Mouse (Mus musculus): ENCODE results near the gene Rdh5. TPM values are rescaled to one million over a fixed set of nuclear protein-coding genes. Genes with fewer than 3 reads are reported as not detected.

The Rdh5 gene
- polyA plus RNA-seq, 1 experiment from 2014 or later, result 0.92 TPM

DNA sequence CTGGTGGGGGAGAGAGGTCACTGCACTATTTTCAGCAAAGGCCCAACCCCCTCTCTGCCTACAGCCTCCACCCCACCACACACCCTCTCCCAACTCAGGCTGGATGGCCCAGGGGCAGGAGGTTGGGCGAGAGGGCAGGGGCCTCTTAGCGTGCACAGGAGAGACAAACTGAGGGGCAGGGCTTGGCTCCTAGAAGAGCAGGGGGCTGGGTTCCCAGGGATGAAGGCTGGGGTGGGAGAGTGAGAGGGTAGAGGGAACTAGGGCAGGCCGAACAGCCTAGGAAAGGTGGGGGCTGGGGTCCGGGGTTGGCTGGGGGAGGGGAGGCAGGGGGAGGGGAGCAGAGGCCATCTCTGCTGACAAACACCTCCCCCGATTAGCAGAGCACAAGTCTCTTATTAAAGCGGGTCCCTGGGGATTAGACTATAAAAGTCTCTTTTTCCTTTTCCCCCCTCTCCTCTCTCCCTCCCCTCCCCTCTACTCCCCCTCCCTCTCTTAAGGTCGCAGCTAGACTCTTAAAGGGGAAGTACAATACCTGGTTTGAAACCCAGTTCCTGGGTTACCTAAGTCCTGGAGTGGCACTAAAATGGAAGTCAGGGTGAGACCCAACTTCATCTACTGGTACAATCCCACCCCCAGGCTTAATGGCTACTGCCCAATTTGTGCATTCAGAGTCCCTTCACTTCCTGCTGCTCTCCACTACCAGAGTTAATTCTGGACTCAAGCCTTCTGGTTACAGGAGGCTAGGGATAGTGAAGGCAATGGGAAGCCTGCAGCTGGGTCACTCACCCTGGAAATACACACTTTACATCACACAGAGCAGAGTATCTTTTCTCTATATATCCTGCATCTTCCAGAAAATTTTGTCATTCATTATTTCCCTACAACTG, 33.5 kb downstream of the Rdh5 start:
- Histone ChIP-seq H3K79me2 (ENCODE audit: inconsistent target) (no peaks in the 10 kb centered on the region), H3K27ac (no peak overlapping the region), H3K36me3 (ENCODE audit: inconsistent target) (no peaks in the 10 kb centered on the region), H3K4me3 (ENCODE audit: inconsistent target) (no peak overlapping the region)
- WGBS (ENCODE audit: missing documents), result 19% methylated on average over 6 of the region's 7 CpGs

GRCm38 (mm10) chr10:128882067-128882466, 40.6 kb downstream of the Rdh5 start:
- Histone ChIP-seq H3K4me3 (ENCODE audit: inconsistent target) (no peak overlapping the region), H3K27ac (no peak overlapping the region), H3K36me3 (ENCODE audit: inconsistent target) (no peaks in the 10 kb centered on the region), H3K79me2 (ENCODE audit: inconsistent target) (no peaks in the 10 kb centered on the region)
- 96% methylated on average over 5 of the region's 5 CpGs for WGBS (ENCODE audit: missing documents)

DNA sequence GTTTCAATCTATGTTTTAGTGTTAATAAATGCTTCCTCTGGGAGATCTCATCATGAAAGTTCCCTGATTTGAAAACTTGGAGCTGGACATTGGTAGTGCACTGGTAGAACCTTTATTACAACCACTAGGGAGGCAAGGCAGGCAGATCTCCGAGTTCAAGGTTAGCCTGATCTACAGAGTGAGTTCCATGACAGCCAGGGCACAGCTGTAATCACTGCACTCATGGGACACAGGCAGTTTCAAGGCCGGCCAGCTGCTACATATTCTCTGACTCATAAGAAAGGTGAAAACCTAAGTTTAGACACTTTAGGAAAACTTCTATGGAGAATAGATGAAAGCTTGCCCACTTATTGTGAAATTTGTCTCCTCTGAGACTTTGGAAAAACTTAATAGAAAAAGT, 43.9 kb downstream of the Rdh5 start:
- Histone ChIP-seq H3K36me3 (ENCODE audit: inconsistent target) (peaks cover 9% of the 10 kb centered on the region; the same call in 1 of the 2 replicates), H3K4me3 (ENCODE audit: inconsistent target) (no peak overlapping the region), H3K27ac (no peak overlapping the region), H3K79me2 (ENCODE audit: inconsistent target) (no peaks in the 10 kb centered on the region)
- WGBS (ENCODE audit: missing documents), result 89% methylated on average over 2 of the region's 2 CpGs

GRCm38 (mm10) chr10:128878291-128878690, 44.4 kb downstream of the Rdh5 start:
- no peak overlapping the region for H3K4me3 ChIP-seq (ENCODE audit: inconsistent target)
- peaks cover 14% of the 10 kb centered on the region; the same call in 1 of the 2 replicates for H3K36me3 ChIP-seq (ENCODE audit: inconsistent target)
- no peaks in the 10 kb centered on the region for H3K79me2 ChIP-seq (ENCODE audit: inconsistent target)
- no peak overlapping the region for H3K27ac ChIP-seq

GRCm38 (mm10) chr10:128870341-128870740, 52.3 kb downstream of the Rdh5 start:
- H3K27ac ChIP-seq, result no peak overlapping the region
- H3K36me3 ChIP-seq (ENCODE audit: inconsistent target), result peaks cover 31% of the 10 kb centered on the region; the same call in 1 of the 2 replicates
- WGBS (ENCODE audit: missing documents), result 92% methylated on average over 3 of the region's 3 CpGs

DNA sequence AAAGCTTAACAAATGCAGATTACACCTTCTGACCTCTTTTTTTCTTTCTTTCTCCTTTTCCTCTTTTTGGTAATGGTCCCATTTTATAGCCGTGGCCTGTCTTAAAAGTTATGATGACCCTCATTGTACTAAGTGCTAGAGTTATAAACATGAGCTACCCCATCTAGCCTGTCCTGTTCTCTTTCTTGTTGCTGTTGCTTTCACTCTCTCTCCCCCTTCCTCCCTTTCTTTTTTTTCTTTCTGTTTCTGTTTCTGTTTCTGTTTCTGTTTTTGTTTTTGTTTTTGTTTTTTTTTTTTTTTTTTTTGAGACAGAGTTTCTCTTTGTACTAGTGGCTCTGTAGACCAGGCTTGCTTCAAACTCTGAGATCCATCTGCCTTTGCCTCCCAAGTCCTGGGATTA, 56.2 kb downstream of the Rdh5 start:
- Histone ChIP-seq H3K36me3 (ENCODE audit: inconsistent target) (0 out of 2 replicates have a peak, but pooled peaks cover 18% of the 10 kb centered on the region), H3K27ac (no peak overlapping the region), H3K79me2 (ENCODE audit: inconsistent target) (no peaks in the 10 kb centered on the region), H3K4me3 (ENCODE audit: inconsistent target) (no peak overlapping the region)
- 100% methylated on average over 1 of the region's 1 CpGs for WGBS (ENCODE audit: missing documents)

More at GRCm38 (mm10) chr10:128870341-128870740, 52.3 kb downstream of the Rdh5 start:
- Histone ChIP-seq H3K79me2 (ENCODE audit: inconsistent target) (no peaks in the 10 kb centered on the region), H3K4me3 (ENCODE audit: inconsistent target) (no peak overlapping the region)

DNA sequence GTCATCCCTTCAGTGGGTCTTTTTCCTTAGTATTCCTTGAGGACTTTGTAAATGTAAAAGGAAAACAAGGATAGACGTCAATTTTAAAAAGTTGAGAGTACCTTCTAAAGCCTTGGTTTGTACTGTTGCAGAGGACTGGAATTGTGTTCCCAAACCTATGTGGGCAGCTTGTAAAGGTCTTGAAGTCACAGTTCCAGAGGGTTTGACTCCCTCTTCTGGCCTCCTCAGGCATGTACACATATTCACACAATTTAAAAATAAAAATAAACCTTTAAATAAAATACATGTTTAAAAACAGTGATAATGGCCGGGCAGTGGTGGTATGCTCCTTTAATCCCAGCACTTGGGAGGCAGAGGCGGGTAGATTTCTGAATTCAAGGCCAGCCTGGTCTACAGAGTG, 56.6 kb downstream of the Rdh5 start:
- H3K4me3 ChIP-seq (ENCODE audit: inconsistent target), result no peak overlapping the region
- no peak overlapping the region for H3K27ac ChIP-seq
- H3K36me3 ChIP-seq (ENCODE audit: inconsistent target), result 0 out of 2 replicates have a peak, but pooled peaks cover 18% of the 10 kb centered on the region
- WGBS (ENCODE audit: missing documents), result 92% methylated on average over 3 of the region's 3 CpGs
- H3K79me2 ChIP-seq (ENCODE audit: inconsistent target), result no peaks in the 10 kb centered on the region

Other genes starting within 250 kb of the Rdh5 start
- 2.9 to 4.7 TPM (median 4.4 TPM) in 3 replicates for gene Suox, start 248.8 kb downstream of the Rdh5 start, polyA plus RNA-seq (2018)
- 97.5 to 143 TPM (median 120 TPM) in 3 replicates for gene Rab5b, start 226.6 kb downstream of the Rdh5 start, polyA plus RNA-seq (2018)
- 0.29 to 0.67 TPM (median 0.53 TPM) in 3 replicates for gene Pmel, start 218.7 kb downstream of the Rdh5 start, polyA plus RNA-seq (2018)
- 13.4 to 29.6 TPM (median 22.8 TPM) in 3 replicates for gene Cdk2, start 217.9 kb downstream of the Rdh5 start, polyA plus RNA-seq (2018)
- gene Dgka, start 178.0 kb downstream of the Rdh5 start, polyA plus RNA-seq (2018), result 3.4 to 9.7 TPM (median 7.0 TPM) in 3 replicates
- gene Pym1, start 175.0 kb downstream of the Rdh5 start, polyA plus RNA-seq (2018), result 23.3 to 27.6 TPM (median 27.0 TPM) in 3 replicates
- 18.7 to 24.6 TPM (median 21.3 TPM) in 3 replicates for gene Mmp19, start 132.0 kb downstream of the Rdh5 start, polyA plus RNA-seq (2018)
- 42.1 to 51.3 TPM (median 44.5 TPM) in 3 replicates for gene Dnajc14, start 118.8 kb downstream of the Rdh5 start, polyA plus RNA-seq (2018)
- gene Tmem198b, start 118.5 kb downstream of the Rdh5 start, polyA plus RNA-seq (2018), result 6.9 to 10.4 TPM (median 9.0 TPM) in 3 replicates
- gene Sarnp, start 105.6 kb downstream of the Rdh5 start, polyA plus RNA-seq (2018), result 69.5 to 146 TPM (median 84.3 TPM) in 3 replicates
- gene Ormdl2, start 101.2 kb downstream of the Rdh5 start, polyA plus RNA-seq (2018), result 42.2 to 61.4 TPM (median 59.0 TPM) in 3 replicates
- gene Gdf11, start 31.2 kb downstream of the Rdh5 start, polyA plus RNA-seq (2018), result 0.03 TPM in 1 of 3 replicates, not detected in the others
- 1,227 to 1,611 TPM (median 1,544 TPM) in 3 replicates for gene Cd63, start 21.9 kb downstream of the Rdh5 start, polyA plus RNA-seq (2018)
- gene Bloc1s1, start 1.1 kb upstream of the Rdh5 start, polyA plus RNA-seq (2018), result 77.8 to 126 TPM (median 124 TPM) in 3 replicates
- not detected in 3 replicates for gene Itga7, start 10.9 kb upstream of the Rdh5 start, polyA plus RNA-seq (2018)
- not detected in 3 replicates for gene Mettl7b, start 38.1 kb upstream of the Rdh5 start, polyA plus RNA-seq (2018)
- gene Olfr9, start 66.5 kb upstream of the Rdh5 start, polyA plus RNA-seq (2018), result not detected in 3 replicates
- not detected in 3 replicates for gene Olfr763, start 87.9 kb upstream of the Rdh5 start, polyA plus RNA-seq (2018)
- not detected in 3 replicates for gene Olfr764-ps1, start 117.0 kb upstream of the Rdh5 start, polyA plus RNA-seq (2018)
- gene Olfr765, start 127.1 kb upstream of the Rdh5 start, polyA plus RNA-seq (2018), result not detected in 3 replicates
- not detected in 3 replicates for gene Olfr766-ps1, start 146.1 kb upstream of the Rdh5 start, polyA plus RNA-seq (2018)
- not detected in 3 replicates for gene Olfr767, start 160.0 kb upstream of the Rdh5 start, polyA plus RNA-seq (2018)
- gene Olfr768, start 176.5 kb upstream of the Rdh5 start, polyA plus RNA-seq (2018), result not detected in 3 replicates
- gene Olfr769, start 195.0 kb upstream of the Rdh5 start, polyA plus RNA-seq (2018), result not detected in 3 replicates
- gene Olfr770, start 216.1 kb upstream of the Rdh5 start, polyA plus RNA-seq (2018), result not detected in 3 replicates
- not detected in 3 replicates for gene Olfr771, start 241.9 kb upstream of the Rdh5 start, polyA plus RNA-seq (2018)